29 mouse cellular contexts compared by ENCODE assay signal in genomic region chr5:106967578-106967977, GRCm38 (mm10). TPM values are rescaled to one million over a fixed set of nuclear protein-coding genes. Genes with fewer than 3 reads are reported as not detected.
"Had no signal": no experiment of that assay in that cellular context is flagged by ENCODE, and none has a peak within 500 bp of the region (broad histone marks: within the 10 kb centered on the region; RNA-seq: fewer than 3 reads in every experiment).

No protein-coding gene starts in this region.

- ATAC-seq: hindbrain, embryonic 16.5 days; inflammation-experienced regulatory T-cells, adult 6 months; intestine, embryonic 15.5 days; liver, embryonic 12.5 days had no signal

- H3K9ac ChIP-seq: heart, embryonic 12.5 days; hindbrain, embryonic 14.5 days; intestine, embryonic 15.5 days; kidney, embryonic 15.5 days; limb, embryonic 13.5 days; limb, embryonic 15.5 days; liver, embryonic 12.5 days; liver, embryonic 14.5 days had no signal

- DNase-seq: gastrocnemius, postnatal 14 days; gastrocnemius, postnatal 36 days; heart, adult 18-20 months; heart, postnatal 10 days; heart, postnatal 4 days; kidney, adult 11 months; kidney, adult 2 months; kidney, adult 9 months; kidney, postnatal 10 days; kidney, postnatal 25 days; kidney, postnatal 4 days; left cerebral cortex, postnatal 4 days had no signal

- H3K27ac ChIP-seq: heart, embryonic 10.5 days; hindbrain, embryonic 14.5 days; intestine, embryonic 15.5 days; kidney, embryonic 15.5 days; layer of hippocampus, adult 2 months; left cerebral cortex, adult 2 months; limb, embryonic 13.5 days; limb, embryonic 15.5 days; liver, embryonic 12.5 days; liver, embryonic 14.5 days had no signal

- H3K27me3 ChIP-seq: heart, embryonic 12.5 days; intestine, embryonic 15.5 days; kidney, embryonic 15.5 days; limb, embryonic 13.5 days; limb, embryonic 15.5 days; liver, embryonic 12.5 days had no signal

- H3K4me3 ChIP-seq: heart, embryonic 10.5 days; heart, embryonic 12.5 days; intestine, embryonic 15.5 days; kidney, embryonic 15.5 days; layer of hippocampus, adult 2 months; left cerebral cortex, adult 2 months; limb, embryonic 13.5 days; limb, embryonic 15.5 days; liver, embryonic 12.5 days had no signal

- H3K4me2 ChIP-seq: heart, embryonic 12.5 days; hindbrain, embryonic 14.5 days; intestine, embryonic 15.5 days; kidney, embryonic 15.5 days; limb, embryonic 13.5 days; limb, embryonic 15.5 days; liver, embryonic 12.5 days had no signal

- H3K9me3 ChIP-seq: heart, embryonic 10.5 days; heart, embryonic 12.5 days; intestine, embryonic 15.5 days; kidney, embryonic 15.5 days; limb, embryonic 13.5 days; limb, embryonic 15.5 days; liver, embryonic 12.5 days had no signal

RNA-seq across cellular contexts. Expression of gene Hfm1, which starts 41.5 kb away (rescaled TPM):
- total RNA-seq: gastrocnemius, adult 18-20 months; gastrocnemius, adult 8-10 months; gastrocnemius, postnatal 14 days; gastrocnemius, postnatal 36 days; heart, adult 18-20 months; heart, adult 8-10 months; heart, postnatal 10 days; heart, postnatal 25 days had no signal
- polyA plus RNA-seq: inflammation-experienced regulatory T-cells, adult 6 months; kidney, adult 2 months had no signal
